Mouse (Mus musculus) midbrain, embryonic 13.5 days (tissue): ENCODE measurements at regions not wholly inside any gene's neighbourhood (a gene's known extent, or its start where the extent isn't known, plus 50 kb on each side); places are given as distances from the start of the nearest gene placed in this dataset.

Source experiments
- ATAC-seq: fragments of 200-750 bp; cut with Nextera tagmentation; 2 replicates; pipeline ENCODE4 v1.8.0; 2017; ENCODE audit warnings: mild to moderate bottlenecking, moderate TSS enrichment, moderate library complexity
- H3K27ac ChIP-seq: fragments of 300-500 bp; sonication (generic); 2 replicates; pipeline ENCODE4 v1.5.1; 2015; ENCODE audit warnings: inconsistent platforms, mild to moderate bottlenecking, moderate library complexity
- H3K27me3 ChIP-seq: fragments of 300-500 bp; sonication (generic); 2 replicates; pipeline ENCODE4 v1.6.1; 2015; ENCODE audit warnings: mild to moderate bottlenecking, inconsistent platforms
- H3K36me3 ChIP-seq: fragments of 300-500 bp; sonication (generic); 2 replicates; pipeline ENCODE4 v1.6.1; 2015; ENCODE audit warnings: mild to moderate bottlenecking, inconsistent platforms
- H3K4me1 ChIP-seq: fragments of 300-500 bp; sonication (generic); replicated peaks from 2 replicates; pipeline ENCODE4 v1.6.1; 2015; ENCODE audit warnings: inconsistent platforms
- H3K4me2 ChIP-seq: fragments of 300-500 bp; sonication (generic); replicated peaks from 2 replicates; pipeline ENCODE4 v1.6.1; 2015; ENCODE audit warnings: moderate library complexity, mild to moderate bottlenecking, inconsistent platforms
- H3K4me3 ChIP-seq: fragments of 300-500 bp; sonication (generic); replicated peaks from 2 replicates; pipeline ENCODE4 v1.5.1; 2015; ENCODE audit warnings: mild to moderate bottlenecking, inconsistent platforms
- H3K9ac ChIP-seq: fragments of 300-500 bp; sonication (generic); replicated peaks from 2 replicates; pipeline ENCODE4 v1.6.1; 2015; ENCODE audit warnings: mild to moderate bottlenecking, inconsistent platforms
- H3K9me3 ChIP-seq: fragments of 300-500 bp; sonication (generic); 2 replicates; pipeline ENCODE4 v1.6.1; 2016; ENCODE audit warnings: mild to moderate bottlenecking, inconsistent platforms
- WGBS: fragments of 180-500 bp; shearing (Covaris S2); methylation state at CpG from one replicate; pipeline ENCODE4 v1.1.7; 2015; 5-methylcytosine and 5-hydroxymethylcytosine counted together

DNA sequence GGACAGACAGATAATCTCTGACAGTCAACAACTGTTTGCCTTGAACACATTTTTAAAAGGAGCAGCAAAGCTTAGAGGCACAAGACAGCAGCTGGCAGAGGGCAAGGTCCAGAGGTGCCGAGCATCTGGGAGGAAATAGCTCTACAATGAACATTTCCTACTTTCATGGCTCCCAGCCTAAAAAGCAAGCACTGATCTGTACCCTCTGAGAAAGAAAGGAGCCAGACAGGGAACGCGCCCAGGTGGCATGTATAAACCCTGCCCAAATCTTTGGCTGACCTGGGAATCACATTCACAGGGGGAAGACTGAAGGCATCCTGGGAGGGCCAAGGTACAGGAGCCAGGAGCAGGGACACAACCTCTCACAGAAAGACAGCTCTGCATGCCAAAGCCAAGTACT, 371.2 kb upstream of the Tbx3 start:
- Histone ChIP-seq H3K9me3 (no peaks in the 10 kb centered on the region), H3K4me1 (peaks cover 4% of the 10 kb centered on the region; the same call in 1 of the 2 replicates), H3K4me2 (no peak overlapping the region), H3K36me3 (no peaks in the 10 kb centered on the region), H3K27me3 (peaks cover 3% of the 10 kb centered on the region; the same call in 1 of the 2 replicates), H3K27ac (no peak overlapping the region), H3K9ac (no peak overlapping the region), H3K4me3 (no peak overlapping the region)
- 83% methylated on average over 3 of the region's 3 CpGs for WGBS
- no peak for ATAC-seq

DNA sequence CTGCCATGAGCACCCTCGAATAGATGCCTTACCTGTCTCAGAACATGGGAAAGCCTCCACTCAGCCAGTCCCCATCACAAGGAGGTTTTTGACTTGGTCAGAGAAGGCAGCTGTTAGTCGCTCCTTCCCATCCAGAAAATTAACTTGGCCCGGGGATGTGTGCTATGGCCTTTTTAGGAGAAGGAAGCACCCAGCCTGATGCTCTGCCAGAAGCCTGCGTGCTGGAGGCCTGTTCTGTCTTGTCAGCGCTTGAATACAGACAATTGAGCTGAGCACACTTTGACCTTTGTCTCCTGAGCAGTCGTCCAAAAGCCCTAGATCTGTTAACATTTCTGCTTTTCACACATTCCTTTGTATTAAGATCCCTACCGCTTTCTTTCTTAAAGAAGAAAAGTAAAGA, 370.4 kb upstream of the Tbx3 start:
- Histone ChIP-seq H3K4me2 (no peak overlapping the region), H3K9ac (no peak overlapping the region), H3K9me3 (no peaks in the 10 kb centered on the region), H3K27me3 (peaks cover 3% of the 10 kb centered on the region; the same call in 1 of the 2 replicates), H3K4me1 (peaks cover 4% of the 10 kb centered on the region; the same call in 1 of the 2 replicates), H3K27ac (no peak overlapping the region), H3K4me3 (no peak overlapping the region), H3K36me3 (no peaks in the 10 kb centered on the region)
- 18% methylated on average over 7 of the region's 7 CpGs for WGBS
- no peak for ATAC-seq

DNA sequence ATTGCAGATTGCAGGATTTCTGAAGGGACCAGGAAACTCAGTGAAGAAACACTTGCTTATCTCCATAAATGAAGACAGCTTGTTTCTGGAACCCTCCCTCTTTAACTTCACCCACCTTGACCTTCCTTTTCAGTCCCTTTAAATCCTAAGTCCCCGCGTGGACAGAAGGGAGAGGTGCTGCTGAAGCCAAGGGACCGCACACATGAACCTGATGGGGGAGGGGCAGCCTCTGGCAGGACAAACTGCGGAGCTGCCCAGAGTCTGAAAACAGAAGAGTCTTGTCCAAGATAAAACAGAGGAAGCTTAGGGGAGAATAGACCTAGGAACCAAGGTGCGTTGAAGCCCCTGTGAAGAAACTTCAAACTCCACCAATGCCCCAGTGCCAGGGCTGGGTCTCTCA, 368.9 kb upstream of the Tbx3 start:
- WGBS: 40% methylated on average over 5 of the region's 5 CpGs
- Histone ChIP-seq H3K9ac (no peak overlapping the region), H3K4me3 (no peak overlapping the region), H3K4me1 (0 out of 2 replicates have a peak, but pooled peaks cover 4% of the 10 kb centered on the region), H3K4me2 (no peak overlapping the region), H3K9me3 (no peaks in the 10 kb centered on the region), H3K27me3 (peaks cover 1% of the 10 kb centered on the region; the same call in 1 of the 2 replicates), H3K27ac (no peak overlapping the region), H3K36me3 (no peaks in the 10 kb centered on the region)
- ATAC-seq: no peak

DNA sequence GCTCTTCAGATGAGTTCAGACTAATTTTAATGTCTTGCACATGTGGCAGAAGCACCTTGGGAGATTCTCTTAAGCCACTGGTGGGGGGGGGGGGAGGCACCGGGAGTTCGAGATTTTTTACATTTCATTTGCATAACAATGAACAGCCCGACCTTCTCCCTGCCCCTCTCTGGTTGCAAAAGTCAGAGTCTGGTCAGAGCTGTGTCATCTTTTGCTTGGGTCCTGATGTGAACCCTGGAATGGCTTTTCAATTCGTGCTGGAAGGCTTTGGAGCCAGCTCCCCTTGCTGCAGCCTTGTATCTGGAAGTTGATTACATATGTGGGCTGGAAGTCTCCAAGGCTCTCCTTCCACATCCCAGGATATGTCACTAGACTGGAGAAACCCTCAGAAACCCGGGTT, 365.7 kb upstream of the Tbx3 start:
- 0 out of 2 replicates have a peak, but pooled peaks cover 4% of the 10 kb centered on the region for H3K4me1 ChIP-seq
- H3K4me3 ChIP-seq: no peak overlapping the region
- ATAC-seq: no peak
- H3K9me3 ChIP-seq: no peaks in the 10 kb centered on the region
- H3K27ac ChIP-seq: no peak overlapping the region
- no peaks in the 10 kb centered on the region for H3K27me3 ChIP-seq
- H3K4me2 ChIP-seq: no peak overlapping the region
- H3K9ac ChIP-seq: no peak overlapping the region
- no peaks in the 10 kb centered on the region for H3K36me3 ChIP-seq
- WGBS: 13% methylated on average over 5 of the region's 5 CpGs

DNA sequence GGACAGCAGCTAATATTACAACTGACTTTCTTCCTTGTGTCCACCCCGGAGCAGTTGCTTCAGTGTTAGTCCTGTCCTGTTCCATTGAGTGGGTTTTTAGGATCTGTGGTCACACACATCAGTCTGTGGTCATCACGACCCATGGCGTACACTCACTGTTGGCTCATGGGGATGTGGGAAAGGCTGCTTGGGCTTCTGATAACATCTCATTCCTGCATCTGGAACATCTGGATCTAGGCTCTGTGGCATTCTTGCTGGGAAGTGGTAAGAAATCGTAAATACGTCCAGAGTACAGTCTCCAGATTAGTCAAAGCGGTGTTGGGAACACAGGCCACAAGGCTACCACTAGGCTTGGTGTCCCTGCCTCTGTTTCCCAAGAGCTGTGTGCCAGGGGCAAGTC, 362.7 kb upstream of the Tbx3 start:
- H3K9me3 ChIP-seq: no peaks in the 10 kb centered on the region
- no peak overlapping the region for H3K27ac ChIP-seq
- WGBS: 95% methylated on average over 6 of the region's 6 CpGs
- no peak for ATAC-seq
- no peaks in the 10 kb centered on the region for H3K36me3 ChIP-seq
- no peak overlapping the region for H3K4me3 ChIP-seq
- no peaks in the 10 kb centered on the region for H3K4me1 ChIP-seq
- no peak overlapping the region for H3K9ac ChIP-seq
- no peaks in the 10 kb centered on the region for H3K27me3 ChIP-seq
- no peak overlapping the region for H3K4me2 ChIP-seq

DNA sequence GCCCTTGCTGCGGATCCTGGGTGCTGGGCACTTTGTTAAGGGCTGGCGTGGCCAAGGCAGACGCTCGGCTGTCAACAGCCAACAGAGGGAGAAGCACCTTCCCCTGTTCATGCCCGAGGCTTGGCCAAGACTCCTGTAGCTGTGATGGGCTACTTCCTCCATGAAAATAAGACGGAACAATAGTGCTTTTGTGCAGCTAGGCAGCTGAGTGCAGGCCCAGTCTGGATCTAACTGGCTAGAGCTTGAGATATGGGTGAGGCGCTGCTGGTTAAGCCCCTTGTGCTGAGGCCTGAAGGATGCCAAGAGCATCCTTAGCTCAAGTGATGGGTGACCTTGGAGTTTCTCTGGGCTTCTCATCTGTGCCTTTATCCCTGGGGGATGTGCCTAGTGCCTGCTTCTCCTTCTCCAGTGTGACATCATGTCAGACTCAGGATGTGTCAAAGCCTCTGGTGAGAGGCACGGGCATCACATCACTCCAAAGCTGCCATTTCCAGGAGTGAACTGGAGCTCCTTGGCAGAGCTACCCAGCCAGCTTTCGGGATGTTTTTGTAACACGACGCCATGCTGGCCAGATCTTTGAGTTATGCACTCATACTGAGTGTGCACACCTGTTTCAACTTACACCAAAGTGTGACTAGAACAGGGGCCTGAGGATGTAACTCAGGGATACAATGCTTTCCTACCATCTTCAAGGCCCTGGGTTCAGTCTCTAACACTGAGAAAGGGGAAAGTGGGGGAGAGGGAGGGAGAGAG, 360.1 kb upstream of the Tbx3 start:
- Histone ChIP-seq H3K36me3 (no peaks in the 10 kb centered on the region), H3K27me3 (no peaks in the 10 kb centered on the region), H3K4me1 (no peaks in the 10 kb centered on the region), H3K4me3 (no peak overlapping the region), H3K9ac (no peak overlapping the region), H3K4me2 (no peak overlapping the region), H3K9me3 (no peaks in the 10 kb centered on the region), H3K27ac (no peak overlapping the region)
- no peak for ATAC-seq
- whole genome bisulfite sequencing: 68% methylated on average over 11 of the region's 11 CpGs

DNA sequence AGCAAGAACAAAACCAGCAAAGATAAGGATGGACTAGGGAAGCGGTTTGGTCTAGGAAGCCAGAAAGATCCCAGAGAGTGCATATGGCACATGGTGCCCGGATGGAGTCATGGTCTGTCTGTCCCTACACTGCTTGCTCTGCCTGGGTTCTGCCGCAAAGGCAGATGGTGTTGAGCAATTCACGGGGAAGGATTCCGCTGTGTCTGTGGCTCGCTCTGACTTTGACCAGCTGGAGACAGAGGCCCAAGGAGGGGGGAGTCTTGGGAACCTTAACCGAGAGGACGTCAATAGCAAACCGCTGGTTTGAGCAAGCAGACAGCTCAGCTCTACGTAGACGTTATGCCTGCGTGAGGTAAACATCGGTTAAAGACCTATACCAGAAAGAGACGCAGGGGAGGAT, 357.7 kb upstream of the Tbx3 start:
- 82% methylated on average over 14 of the region's 14 CpGs for WGBS
- Histone ChIP-seq H3K9ac (no peak overlapping the region), H3K4me3 (no peak overlapping the region), H3K27me3 (no peaks in the 10 kb centered on the region), H3K27ac (no peak overlapping the region), H3K36me3 (no peaks in the 10 kb centered on the region), H3K9me3 (no peaks in the 10 kb centered on the region), H3K4me1 (no peaks in the 10 kb centered on the region), H3K4me2 (no peak overlapping the region)
- ATAC-seq: no peak

DNA sequence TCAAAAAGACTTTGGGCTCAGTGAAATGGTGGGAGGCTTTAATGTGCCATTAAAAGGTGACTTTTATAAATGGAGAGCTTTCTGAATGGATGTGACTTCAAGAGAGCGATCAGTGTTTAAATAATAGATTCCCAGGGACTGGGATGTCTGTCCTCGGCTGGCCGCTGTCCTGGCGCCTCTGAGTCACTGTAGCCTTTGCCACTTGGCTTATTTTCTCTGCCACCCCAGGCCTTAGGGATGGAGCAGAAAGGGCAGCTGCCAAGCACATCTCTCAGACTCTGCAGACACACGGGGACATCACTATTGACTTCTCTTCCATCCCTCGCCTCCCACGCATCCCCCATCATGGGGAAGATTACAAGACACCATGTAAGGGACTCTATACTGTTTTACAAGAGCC, 355.3 kb upstream of the Tbx3 start:
- H3K27me3 ChIP-seq: no peaks in the 10 kb centered on the region
- no peaks in the 10 kb centered on the region for H3K4me1 ChIP-seq
- H3K4me2 ChIP-seq: no peak overlapping the region
- no peak overlapping the region for H3K9ac ChIP-seq
- H3K9me3 ChIP-seq: no peaks in the 10 kb centered on the region
- H3K4me3 ChIP-seq: no peak overlapping the region
- 89% methylated on average over 7 of the region's 7 CpGs for WGBS
- ATAC-seq: no peak
- H3K27ac ChIP-seq: no peak overlapping the region
- no peaks in the 10 kb centered on the region for H3K36me3 ChIP-seq

DNA sequence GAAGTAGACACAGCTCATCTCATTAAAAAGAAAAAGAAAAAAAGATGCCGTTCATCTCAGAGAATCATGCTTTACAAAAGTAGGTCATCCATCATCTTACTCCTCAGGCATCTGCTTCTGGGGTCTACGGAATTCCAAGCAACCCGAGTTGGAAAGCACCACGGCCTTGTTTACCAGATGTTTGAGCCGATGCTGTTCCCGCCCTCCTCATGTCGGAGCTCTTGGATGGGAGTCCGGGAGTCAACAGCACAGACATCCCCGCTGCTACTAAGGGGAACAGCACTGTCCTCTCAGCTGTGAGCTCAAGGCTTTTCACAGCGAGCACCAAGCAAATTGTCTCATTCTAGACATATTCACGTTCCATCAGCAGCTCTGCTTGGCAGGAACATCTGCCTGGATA, 352.9 kb upstream of the Tbx3 start:
- Histone ChIP-seq H3K9me3 (no peaks in the 10 kb centered on the region), H3K4me1 (no peaks in the 10 kb centered on the region), H3K4me3 (no peak overlapping the region), H3K4me2 (no peak overlapping the region), H3K27ac (no peak overlapping the region), H3K27me3 (0 out of 2 replicates have a peak, but pooled peaks cover 2% of the 10 kb centered on the region), H3K36me3 (no peaks in the 10 kb centered on the region), H3K9ac (no peak overlapping the region)
- 87% methylated on average over 11 of the region's 11 CpGs for whole genome bisulfite sequencing
- ATAC-seq: no peak

DNA sequence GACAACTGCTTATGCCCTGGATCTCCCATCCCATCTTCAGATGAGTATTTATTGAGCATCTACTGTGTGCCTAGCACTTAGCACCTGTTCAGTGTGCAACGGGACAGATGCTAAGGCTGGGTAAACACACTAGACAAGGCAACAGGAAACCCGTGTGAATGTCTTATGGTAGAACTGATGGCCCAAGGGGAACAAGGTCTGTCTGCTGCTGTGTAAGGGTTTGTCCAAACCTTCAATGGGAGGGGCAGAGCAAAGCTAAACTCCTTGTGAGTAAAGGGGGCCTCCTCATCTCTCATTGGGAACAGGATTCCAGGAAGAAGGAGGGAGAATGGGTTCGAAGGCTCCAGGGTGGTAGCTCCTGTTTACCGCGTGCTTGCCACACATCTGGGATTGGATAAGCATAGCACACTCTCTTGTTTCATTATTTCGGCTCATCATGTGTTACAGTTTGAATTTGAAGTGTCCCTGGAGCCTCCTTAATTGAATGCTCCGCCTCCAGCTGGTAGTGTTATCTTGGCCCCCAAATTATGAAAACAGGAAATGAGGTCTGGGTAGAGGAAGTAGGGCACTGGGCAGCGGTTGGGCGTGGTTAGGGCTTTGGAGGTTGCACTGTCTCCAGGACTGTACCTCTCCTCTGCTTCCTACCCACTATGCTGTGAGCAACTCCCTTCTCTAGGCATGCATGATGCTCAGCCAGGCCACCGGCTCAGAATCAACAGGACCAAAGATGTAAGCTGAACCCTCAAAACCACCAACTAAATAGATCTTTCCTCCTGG, 348.9 kb upstream of the Tbx3 start:
- Histone ChIP-seq H3K4me3 (no peak overlapping the region), H3K4me2 (no peak overlapping the region), H3K27ac (no peak overlapping the region), H3K36me3 (no peaks in the 10 kb centered on the region), H3K9ac (no peak overlapping the region), H3K4me1 (no peaks in the 10 kb centered on the region), H3K27me3 (peaks cover 4% of the 10 kb centered on the region; the same call in 1 of the 2 replicates), H3K9me3 (no peaks in the 10 kb centered on the region)
- ATAC-seq: no peak
- 81% methylated on average over 10 of the region's 10 CpGs for WGBS

DNA sequence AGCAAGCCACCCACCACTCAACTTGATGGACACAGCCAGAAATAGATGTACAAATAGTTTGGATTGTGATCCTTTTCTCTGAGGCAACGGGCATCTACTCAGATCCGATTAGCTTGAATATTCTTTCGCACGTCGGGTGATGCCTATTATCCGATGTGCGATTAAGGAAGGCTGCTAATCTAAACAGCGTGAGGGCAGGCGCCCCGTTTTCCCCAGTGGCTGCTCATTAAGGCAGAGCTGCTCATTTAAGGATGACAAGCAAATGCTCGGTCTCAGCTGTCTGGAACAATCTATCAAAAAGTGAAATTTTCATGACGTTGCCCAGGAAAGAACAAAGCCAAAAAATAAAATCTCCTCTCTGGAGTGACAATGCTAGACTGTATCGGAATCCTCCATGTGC, 348.1 kb upstream of the Tbx3 start:
- WGBS: 27% methylated on average over 13 of the region's 13 CpGs
- H3K9ac ChIP-seq: no peak overlapping the region

DNA sequence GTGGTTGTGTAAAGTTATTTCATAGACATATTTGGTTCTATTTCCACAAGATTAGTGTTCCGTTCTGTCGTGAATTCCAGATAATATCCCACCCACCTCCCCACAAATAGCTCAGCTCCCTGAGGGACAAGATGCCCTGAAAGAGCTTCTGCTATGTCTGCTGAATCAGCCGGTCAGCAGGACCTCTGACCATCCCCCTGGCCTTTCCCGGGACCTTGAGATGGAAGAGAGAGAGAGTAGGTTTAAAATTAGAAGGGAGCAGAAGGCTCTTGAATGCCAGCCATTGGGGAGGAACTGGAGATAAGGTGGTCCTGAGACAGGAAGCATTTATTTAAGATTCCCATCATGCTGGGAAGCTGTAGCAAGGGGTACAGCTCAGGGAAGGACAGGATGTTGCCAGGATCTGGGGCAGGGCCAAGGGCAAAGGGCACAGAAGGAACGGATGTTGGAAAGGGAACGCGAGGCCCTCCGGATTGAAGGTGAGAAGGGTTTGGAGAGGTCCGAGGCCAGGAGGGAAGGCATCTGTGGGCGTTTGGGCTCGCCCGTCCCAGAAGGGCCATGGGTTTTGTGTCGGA, 344.7 kb upstream of the Tbx3 start:
- Histone ChIP-seq H3K4me1 (no peaks in the 10 kb centered on the region), H3K4me2 (no peak overlapping the region), H3K27me3 (peaks cover 4% of the 10 kb centered on the region), H3K9me3 (no peaks in the 10 kb centered on the region), H3K36me3 (no peaks in the 10 kb centered on the region), H3K4me3 (no peak overlapping the region), H3K27ac (no peak overlapping the region), H3K9ac (no peak overlapping the region)
- 91% methylated on average over 13 of the region's 13 CpGs for WGBS
- no peak for ATAC-seq

More for the DNA sequence above, 348.1 kb upstream of the Tbx3 start:
- H3K27ac ChIP-seq: no peak overlapping the region
- H3K4me1 ChIP-seq: no peaks in the 10 kb centered on the region
- H3K36me3 ChIP-seq: no peaks in the 10 kb centered on the region
- no peaks in the 10 kb centered on the region for H3K9me3 ChIP-seq
- no peak overlapping the region for H3K4me3 ChIP-seq
- no peak for ATAC-seq
- no peak overlapping the region for H3K4me2 ChIP-seq
- H3K27me3 ChIP-seq: peaks cover 4% of the 10 kb centered on the region; the same call in 1 of the 2 replicates
